Mouse (Mus musculus) regulatory T cell (primary cell): ENCODE data around the gene Utrn.

ENCODE experiments used
- in situ Hi-C: fragments of 300-600 bp; cut with MboI, MseI; formaldehyde crosslinking; loops from one replicate; pipeline ENCODE4 v1.15.1; 2025; ENCODE audit warnings: high pct_unique_total_duplicates

Gene Utrn

DNA sequence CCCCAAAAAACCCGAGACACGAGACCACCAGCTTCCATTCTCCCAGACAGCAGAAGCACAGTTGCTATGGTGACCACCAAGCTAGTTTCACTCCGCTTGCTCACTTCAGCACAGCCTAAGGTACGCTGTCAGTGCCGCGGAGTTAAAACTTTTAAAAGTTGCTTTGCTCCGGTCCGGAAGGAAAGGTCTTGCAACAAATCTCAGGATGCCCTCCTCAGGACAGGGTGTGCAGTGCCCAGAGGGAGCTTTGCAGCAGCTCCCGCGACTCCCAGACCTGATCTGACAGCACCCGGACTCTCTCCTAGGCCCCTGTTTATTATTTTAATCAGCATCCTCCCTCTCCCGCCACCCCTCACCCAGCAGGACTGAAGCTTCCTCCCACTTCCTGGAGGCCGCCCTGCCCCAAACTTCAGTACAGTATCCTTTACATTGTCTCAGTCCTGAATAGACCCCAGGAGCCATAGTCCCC is 320.5 kb downstream of the Utrn start:
- in situ Hi-C loops, result no loop called here

DNA sequence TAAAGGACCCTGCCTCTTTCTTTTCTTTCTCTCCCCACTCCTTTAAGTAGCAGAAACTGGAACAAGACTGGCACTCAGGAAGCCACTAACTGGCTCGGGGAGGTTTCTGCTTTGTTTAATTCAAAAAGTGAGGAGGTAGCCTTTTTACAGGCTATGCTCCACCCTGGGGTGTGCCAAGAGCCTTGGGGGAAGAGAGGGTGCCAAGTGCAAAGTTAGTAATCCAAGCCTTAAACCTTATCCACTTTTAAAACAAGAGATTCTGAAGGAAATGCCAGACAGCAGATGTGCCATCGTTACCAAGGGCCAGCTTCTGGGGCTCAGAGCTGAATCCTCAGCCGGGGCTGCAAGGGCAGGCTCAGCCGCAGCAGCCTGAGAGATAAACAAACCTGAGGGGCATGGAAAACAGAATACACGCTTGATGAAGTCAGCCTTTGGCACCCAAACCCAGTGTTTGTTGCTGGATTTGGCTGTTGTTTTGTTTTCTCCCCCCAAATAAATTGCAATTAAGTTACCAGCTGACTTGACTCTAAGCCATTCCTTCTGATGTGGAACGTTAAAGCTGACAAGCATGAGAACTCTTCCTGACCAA is 322.0 kb downstream of the Utrn start:
- in situ Hi-C loops, result no loop called here

DNA sequence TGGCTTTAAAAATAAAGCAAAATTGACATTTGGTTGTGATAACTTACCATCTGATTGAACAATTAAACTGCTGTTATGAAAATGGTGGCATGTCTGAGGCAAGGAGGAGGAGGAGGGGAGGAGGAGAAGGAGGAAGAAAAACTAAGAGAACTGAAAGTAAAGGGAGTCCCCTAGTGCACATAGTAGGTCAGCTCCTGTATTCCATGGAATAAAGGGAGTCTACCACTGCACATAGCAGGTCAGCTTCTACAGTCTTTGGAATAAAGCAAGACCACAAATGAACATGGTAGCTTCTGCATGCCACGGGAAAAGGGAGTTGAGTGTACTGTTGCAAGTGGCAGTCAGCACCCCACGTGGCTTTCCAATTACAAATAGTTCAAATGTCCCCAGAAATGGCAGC is 323.7 kb downstream of the Utrn start:
- in situ Hi-C loops, result no loop called here

DNA sequence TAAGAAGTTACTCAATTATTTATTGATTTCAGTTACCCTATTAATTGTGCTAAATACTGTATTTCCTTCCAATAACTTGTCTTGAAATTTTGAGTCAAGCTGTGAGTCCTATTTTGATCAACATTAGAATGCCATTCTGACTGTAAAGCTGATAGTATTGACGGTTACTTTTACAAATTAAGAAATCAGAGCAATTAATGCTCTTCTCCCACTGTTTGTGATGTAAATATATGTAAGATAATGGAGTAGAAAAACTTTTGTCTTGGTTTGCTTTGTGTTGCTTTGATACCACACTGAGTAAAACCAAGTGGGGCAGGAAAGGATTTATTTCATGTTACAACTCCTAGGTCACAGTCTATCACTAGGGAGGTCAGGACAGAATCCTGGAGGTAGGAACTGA is 327.4 kb downstream of the Utrn start:
- in situ Hi-C loops, result no loop called here

DNA sequence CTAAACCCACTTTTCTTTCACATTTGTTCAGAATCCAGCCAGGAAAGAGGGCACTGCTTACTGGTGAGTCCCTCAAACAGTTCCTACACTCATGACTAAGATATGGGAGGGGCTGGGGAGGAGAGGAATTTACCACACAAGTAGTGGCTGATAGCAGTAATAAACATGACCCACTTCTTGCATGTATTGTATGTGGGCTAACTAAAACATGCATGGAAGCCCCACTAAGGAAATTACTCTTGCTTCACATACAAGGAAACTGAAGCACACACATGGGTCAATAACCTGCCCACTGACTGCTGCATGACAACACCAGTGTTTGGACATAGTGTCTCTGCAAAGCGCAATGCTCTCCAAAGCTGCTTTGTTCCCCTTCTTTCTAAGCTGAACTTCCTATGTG is 333.9 kb downstream of the Utrn start:
- in situ Hi-C loops, result loop anchor here (10.0 kb wide), 1 partner anchor 1080 kb away; no protein-coding TSS in a partner anchor

DNA sequence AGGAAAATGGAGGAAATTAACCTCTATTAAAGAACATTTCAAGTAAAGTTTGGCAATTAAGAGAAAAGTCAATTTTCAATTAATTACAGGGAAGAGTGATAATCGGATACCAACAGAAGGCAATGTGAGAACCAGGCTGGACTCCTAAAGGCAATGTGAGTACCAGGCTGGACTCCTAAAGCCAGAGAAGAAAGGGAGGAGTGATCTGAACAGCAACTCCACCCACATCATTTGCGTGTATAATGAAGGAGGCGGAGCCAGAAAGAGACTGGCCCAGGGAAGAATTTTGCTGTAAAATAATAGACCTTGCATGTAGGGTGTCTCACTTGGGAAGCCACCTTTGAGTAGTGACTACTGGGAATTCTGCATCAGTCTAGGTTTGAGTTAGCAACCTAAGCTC is 334.4 kb downstream of the Utrn start:
- in situ Hi-C loops, result loop anchor here (10.0 kb wide), 1 partner anchor 1080 kb away; no protein-coding TSS in a partner anchor

- in situ Hi-C loops, result loop anchor here (10.0 kb wide), 1 partner anchor 1080 kb away; no protein-coding TSS in a partner anchor
Observed at GRCm38 (mm10) chr10:12534301-12534700, 334.9 kb downstream of the Utrn start.

DNA sequence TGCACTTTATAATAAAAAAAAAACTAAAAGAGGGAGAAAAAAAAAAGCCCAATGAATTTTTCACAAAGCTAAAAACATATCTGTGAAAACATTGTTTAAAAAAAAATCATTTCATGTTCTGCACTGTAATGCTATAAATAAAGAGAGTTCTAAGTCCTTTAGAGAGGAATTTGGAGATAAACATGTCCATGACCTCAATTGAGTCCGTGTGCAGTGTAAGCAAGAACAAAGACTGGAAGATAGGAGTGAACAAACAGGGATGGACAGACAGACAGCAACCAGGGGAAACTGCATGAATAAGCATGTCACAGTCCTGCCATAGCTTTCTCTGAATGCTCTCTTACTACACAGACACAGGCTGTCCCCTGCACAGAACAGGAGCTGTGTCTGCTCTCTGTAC is 347.1 kb downstream of the Utrn start:
- in situ Hi-C loops, result no loop called here

GRCm38 (mm10) chr10:12518162-12518561 is 351.0 kb downstream of the Utrn start:
- in situ Hi-C loops, result no loop called here

- in situ Hi-C loops, result no loop called here
Observed at GRCm38 (mm10) chr10:12505568-12505967, 363.6 kb downstream of the Utrn start.

DNA sequence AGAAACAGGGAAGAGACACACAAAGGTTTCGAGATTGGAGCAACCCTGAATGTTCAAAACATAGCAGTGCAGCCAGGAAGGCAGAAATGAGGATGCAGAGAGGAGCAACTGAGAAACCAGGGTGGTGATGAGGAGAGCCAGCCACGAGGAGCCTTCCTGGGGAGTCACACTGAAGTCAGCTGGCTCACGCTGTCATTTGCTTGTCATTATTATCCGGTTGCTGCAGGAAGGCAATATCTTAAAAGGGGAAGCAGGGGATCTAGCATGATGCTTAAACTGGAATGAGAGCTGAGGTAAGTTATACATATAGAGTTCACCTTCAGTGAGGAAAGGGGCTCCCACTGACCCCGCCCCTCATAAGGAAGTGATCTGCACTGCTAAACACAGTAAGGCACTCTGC is 368.7 kb downstream of the Utrn start:
- in situ Hi-C loops, result no loop called here

GRCm38 (mm10) chr10:12497555-12497954 is 371.6 kb downstream of the Utrn start:
- in situ Hi-C loops, result no loop called here

GRCm38 (mm10) chr10:12489551-12490177 is 379.5 kb downstream of the Utrn start:
- in situ Hi-C loops, result no loop called here

DNA sequence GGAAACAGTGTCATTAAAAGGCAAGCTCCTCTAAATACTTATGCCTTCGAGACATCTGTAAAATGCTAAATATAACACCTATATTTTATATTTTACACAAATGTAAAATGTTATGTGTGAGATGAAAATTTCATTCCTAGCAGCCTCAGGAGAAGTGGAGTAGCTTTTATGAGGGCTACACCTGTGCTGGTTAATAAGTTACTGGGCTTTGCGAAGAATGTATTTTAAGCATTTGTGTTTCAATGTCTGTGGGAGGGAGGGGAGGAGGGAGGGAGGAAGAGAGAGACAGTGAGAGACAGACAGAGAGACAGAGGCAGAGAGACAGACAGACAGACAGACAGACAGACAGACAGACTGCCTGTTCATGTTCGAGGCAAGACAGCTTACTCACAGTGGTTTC is 380.6 kb downstream of the Utrn start:
- in situ Hi-C loops, result no loop called here

DNA sequence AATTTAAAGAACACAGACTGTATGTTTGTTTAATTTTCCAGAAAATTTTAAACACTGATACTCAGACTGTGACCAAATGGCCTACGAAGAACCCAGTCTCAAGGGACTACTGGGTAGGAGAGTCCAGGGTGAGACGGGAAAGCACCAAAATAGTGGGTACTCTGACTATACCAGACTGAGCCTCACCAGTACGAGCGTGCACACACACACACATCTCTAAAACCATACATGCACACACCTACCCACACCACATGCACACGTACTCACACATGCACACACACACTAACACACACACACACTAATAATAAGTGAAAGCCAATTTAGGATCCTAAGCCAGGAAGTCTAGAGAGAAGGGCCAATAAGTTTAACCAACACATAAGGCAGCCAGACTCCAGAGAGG is 381.0 kb downstream of the Utrn start:
- in situ Hi-C loops, result no loop called here

GRCm38 (mm10) chr10:12483494-12483893 is 385.7 kb downstream of the Utrn start:
- in situ Hi-C loops, result no loop called here

DNA sequence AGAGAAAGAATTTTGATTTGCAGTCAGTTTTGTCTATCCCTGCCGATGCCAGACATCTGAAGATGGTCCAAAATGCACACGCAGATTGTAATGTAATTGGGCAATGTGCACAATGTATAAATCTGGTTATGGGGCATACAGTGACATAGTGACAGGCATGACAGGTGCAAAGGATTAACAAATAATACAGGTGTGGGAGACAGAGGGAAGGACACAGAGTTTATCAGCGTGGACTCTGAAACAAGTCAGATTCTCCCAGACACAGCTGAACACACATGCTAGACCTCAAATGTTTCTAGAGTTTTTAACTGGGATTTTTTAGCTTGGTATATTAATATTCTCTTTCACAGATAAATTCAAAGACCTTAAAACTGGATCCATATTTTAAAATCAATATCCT is 386.2 kb downstream of the Utrn start:
- in situ Hi-C loops, result no loop called here

DNA sequence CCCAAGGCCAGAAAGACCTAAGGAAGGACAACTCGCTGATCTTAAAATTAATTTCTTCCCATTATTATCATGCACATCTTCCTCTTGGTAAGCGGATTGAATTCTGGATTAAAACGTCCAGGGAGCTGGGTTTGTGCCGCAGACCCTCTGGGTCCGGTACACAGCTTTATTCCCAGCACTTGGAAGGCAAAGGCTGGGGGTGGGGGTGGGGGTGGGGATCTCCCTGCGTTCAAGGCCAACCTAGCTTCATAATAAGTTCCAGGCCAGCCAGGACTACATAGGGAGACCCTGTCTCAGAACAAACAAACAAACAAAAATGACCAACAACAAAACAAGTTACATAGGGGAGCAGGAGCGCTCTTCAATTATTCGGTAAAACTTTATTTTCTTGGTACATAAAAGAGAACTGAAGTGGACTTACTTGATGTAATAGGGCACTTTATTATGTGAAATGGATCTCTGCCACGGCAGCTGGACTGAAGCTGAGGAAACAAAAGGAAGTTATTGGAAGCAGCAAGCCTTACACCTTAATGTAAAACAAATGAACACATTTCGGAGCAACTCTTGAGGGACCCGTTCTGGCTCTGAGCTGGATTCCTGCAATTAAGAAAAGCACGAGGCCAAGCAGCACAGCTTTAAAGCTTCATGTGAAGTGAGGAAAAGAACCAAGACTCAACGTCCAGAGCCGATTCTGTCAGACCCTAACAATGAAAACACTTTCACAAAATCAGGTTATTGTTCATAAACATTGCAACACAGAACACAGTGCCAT is 394.1 kb downstream of the Utrn start:
- in situ Hi-C loops, result no loop called here

DNA sequence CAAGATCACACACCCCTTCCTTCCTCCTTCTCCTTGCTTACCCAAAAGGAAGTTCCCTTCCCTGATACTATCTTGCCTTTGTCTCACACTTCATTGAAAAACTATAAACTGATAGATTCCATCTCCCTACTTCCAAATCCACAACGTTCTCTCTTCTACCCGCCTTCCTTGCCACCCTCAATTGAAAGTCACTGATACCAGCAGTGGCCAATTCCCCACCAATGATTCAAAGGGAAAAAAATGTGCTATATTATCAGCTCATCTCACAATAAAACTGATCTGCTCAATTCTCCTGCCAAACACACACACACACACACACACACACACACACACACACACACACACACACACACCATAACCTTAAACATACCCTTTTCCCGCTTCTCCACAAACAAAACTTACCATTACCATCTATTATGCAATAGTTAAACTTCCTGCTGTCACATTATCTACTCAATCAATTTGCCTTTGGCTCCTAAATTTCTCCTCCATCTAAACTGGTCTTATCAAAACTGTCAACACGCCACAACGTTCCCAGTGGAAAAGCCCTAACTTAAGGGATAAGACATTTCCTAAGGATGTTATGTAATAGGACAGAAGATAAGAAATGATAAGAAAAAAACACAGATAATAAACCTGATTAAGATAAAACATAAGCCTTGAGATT is 399.6 kb downstream of the Utrn start:
- in situ Hi-C loops, result loop anchor here (5.0 kb wide), 1 partner anchor 92 kb away; no protein-coding TSS in a partner anchor

DNA sequence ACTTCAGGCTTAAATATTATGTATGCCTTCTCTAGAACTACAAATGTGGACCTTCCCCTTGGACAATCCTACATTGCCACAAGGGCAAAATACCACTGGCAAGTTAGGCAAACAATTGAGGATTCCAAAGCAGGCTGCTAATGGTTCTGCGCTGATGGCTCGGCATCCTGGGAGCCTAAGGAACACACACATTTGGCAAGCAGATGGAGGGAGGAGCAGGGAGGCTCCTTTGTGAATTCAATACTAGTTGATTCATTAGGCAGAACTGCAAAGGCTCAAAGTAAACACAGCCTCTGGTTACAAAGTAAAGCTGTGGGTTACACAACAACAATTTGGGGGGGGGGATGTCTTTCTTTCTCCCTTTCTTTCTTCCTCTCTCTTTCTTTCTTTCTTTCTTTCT is 401.6 kb downstream of the Utrn start:
- in situ Hi-C loops, result loop anchor here (5.0 kb wide), 1 partner anchor 90 kb away; no protein-coding TSS in a partner anchor

- in situ Hi-C loops, result no loop called here
Observed at GRCm38 (mm10) chr10:12460945-12461344, 408.2 kb downstream of the Utrn start.

DNA sequence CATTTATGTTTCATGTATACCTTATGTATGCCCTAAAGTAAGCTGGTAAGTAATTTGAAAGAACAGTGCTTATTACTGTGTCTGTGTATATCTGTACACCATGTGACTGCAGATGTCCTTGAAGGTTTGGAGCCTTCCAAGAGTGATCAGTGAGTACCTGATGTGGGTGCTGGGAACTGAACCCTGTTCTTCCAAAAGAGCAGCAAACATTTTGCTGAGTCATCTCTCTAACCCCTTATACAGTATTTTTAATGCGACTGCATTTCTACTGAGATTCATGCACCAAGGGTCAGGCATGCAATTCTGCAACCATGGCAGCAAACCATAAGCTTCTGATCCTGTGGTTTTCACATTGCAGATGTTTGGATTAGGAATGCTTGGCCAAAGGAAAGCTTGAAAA is 412.3 kb downstream of the Utrn start:
- in situ Hi-C loops, result loop anchor here (5.0 kb wide), 1 partner anchor 50 kb away; no protein-coding TSS in a partner anchor
